Mouse (Mus musculus): ENCODE measurements around the gene Il27ra. TPM values are rescaled to one million over a fixed set of nuclear protein-coding genes. Genes with fewer than 3 reads are reported as not detected.

Gene Il27ra
- polyA plus RNA-seq, 1 experiment from 2014 or later = 1.2 TPM

GRCm38 (mm10) chr8:84021096-84021495, 21.3 kb downstream of the Il27ra start, which contains the start of gene Palm3:
TSS of gene Palm3 (plus strand) at chr8:84021471.
- peak within 1 kb of the TSS; percentile 59 for H3K9ac ChIP-seq (ENCODE audit: low read depth, low read length)
- peak within 1 kb of the TSS; percentile 53 for H3K4me2 ChIP-seq (ENCODE audit: low read length)
- H3K27ac ChIP-seq = peak within 1 kb of the TSS; percentile 90
- no peaks in the 10 kb centered on the region for H3K27me3 ChIP-seq (ENCODE audit: insufficient read depth, low read length)
- ATAC-seq (replicated peaks; ENCODE audit: low FRiP score, low read depth) (peak; percentile 89), DNase-seq (ENCODE audit: low spot score) (peak; percentile 71)
- H3K9me3 ChIP-seq (replicated peaks; ENCODE audit: low read length) = no peaks in the 10 kb centered on the region
- 4% methylated on average over 18 of the region's 18 CpGs for WGBS
- peak within 1 kb of the TSS; percentile 24 for H3K4me3 ChIP-seq (replicated peaks; ENCODE audit: low read depth, low read length)
- peak; percentile 43 for TF ChIP-seq CTCF (IDR thresholded peaks at IDR 0.05; ENCODE audit: low read depth)
- H3K4me1 ChIP-seq (replicated peaks; ENCODE audit: insufficient read depth, low read length) = peaks cover 29% of the 10 kb centered on the region
- no peaks in the 10 kb centered on the region for H3K36me3 ChIP-seq (ENCODE audit: insufficient read depth, low read length)

- Histone ChIP-seq H3K9ac (ENCODE audit: low read depth, low read length) (no peak overlapping the region), H3K4me3 (replicated peaks; ENCODE audit: low read depth, low read length) (no peak overlapping the region), H3K27me3 (ENCODE audit: insufficient read depth, low read length) (no peaks in the 10 kb centered on the region), H3K27ac (no peak overlapping the region), H3K4me2 (ENCODE audit: low read length) (no peak overlapping the region), H3K36me3 (ENCODE audit: insufficient read depth, low read length) (no peaks in the 10 kb centered on the region), H3K4me1 (replicated peaks; ENCODE audit: insufficient read depth, low read length) (peaks cover 25% of the 10 kb centered on the region), H3K9me3 (replicated peaks; ENCODE audit: low read length) (no peaks in the 10 kb centered on the region)
- DNase-seq (ENCODE audit: low spot score) (no peak), ATAC-seq (replicated peaks; ENCODE audit: low FRiP score, low read depth) (no peak)
- 74% methylated on average over 9 of the region's 9 CpGs for WGBS
- no peak for TF ChIP-seq CTCF (IDR thresholded peaks at IDR 0.05; ENCODE audit: low read depth)
These were observed 22.7 kb downstream of the Il27ra start for GRCm38 (mm10) chr8:84019738-84020137.

- ATAC-seq (replicated peaks; ENCODE audit: low FRiP score, low read depth) (no peak), DNase-seq (ENCODE audit: low spot score) (no peak)
- H3K9me3 ChIP-seq (replicated peaks; ENCODE audit: low read length) = no peaks in the 10 kb centered on the region
- peaks cover 16% of the 10 kb centered on the region for H3K27me3 ChIP-seq (ENCODE audit: insufficient read depth, low read length)
- no peak overlapping the region for H3K9ac ChIP-seq (ENCODE audit: low read depth, low read length)
- no peak overlapping the region for H3K4me2 ChIP-seq (ENCODE audit: low read length)
- peaks cover 18% of the 10 kb centered on the region for H3K4me1 ChIP-seq (replicated peaks; ENCODE audit: insufficient read depth, low read length)
- H3K36me3 ChIP-seq (ENCODE audit: insufficient read depth, low read length) = no peaks in the 10 kb centered on the region
- H3K27ac ChIP-seq = no peak overlapping the region
- 97% methylated on average over 5 of the region's 5 CpGs for WGBS
- no peak overlapping the region for H3K4me3 ChIP-seq (replicated peaks; ENCODE audit: low read depth, low read length)
- TF ChIP-seq CTCF (IDR thresholded peaks at IDR 0.05; ENCODE audit: low read depth) = 0 out of 2 replicates have a peak, but pooled peaks have one; percentile 10
These were observed 26.6 kb downstream of the Il27ra start for GRCm38 (mm10) chr8:84015833-84016232.

- peak overlapping the region; percentile 51 for H3K9ac ChIP-seq (ENCODE audit: low read depth, low read length)
- peaks cover 24% of the 10 kb centered on the region for H3K27me3 ChIP-seq (ENCODE audit: insufficient read depth, low read length)
- ATAC-seq (replicated peaks; ENCODE audit: low FRiP score, low read depth) = peak; percentile 58
- H3K4me1 ChIP-seq (replicated peaks; ENCODE audit: insufficient read depth, low read length) = peaks cover 24% of the 10 kb centered on the region
- no peak for TF ChIP-seq CTCF (IDR thresholded peaks at IDR 0.05; ENCODE audit: low read depth)
- DNase-seq (ENCODE audit: low spot score) = no peak
- no peak overlapping the region for H3K27ac ChIP-seq
- H3K4me3 ChIP-seq (replicated peaks; ENCODE audit: low read depth, low read length) = peak overlapping the region; percentile 10
- WGBS = 10% methylated on average over 35 of the region's 35 CpGs
- no peaks in the 10 kb centered on the region for H3K36me3 ChIP-seq (ENCODE audit: insufficient read depth, low read length)
- no peaks in the 10 kb centered on the region for H3K9me3 ChIP-seq (replicated peaks; ENCODE audit: low read length)
- peak overlapping the region; percentile 97 for H3K4me2 ChIP-seq (ENCODE audit: low read length)
These were observed 29.8 kb downstream of the Il27ra start for GRCm38 (mm10) chr8:84012499-84013165.

GRCm38 (mm10) chr8:84011705-84012498, 30.5 kb downstream of the Il27ra start, which contains the start of gene 2210011C24Rik:
TSS of gene 2210011C24Rik (minus strand) at chr8:84012171.
- peaks cover 24% of the 10 kb centered on the region for H3K27me3 ChIP-seq (ENCODE audit: insufficient read depth, low read length)
- H3K36me3 ChIP-seq (ENCODE audit: insufficient read depth, low read length) = no peaks in the 10 kb centered on the region
- H3K9ac ChIP-seq (ENCODE audit: low read depth, low read length) = peak within 1 kb of the TSS; percentile 57
- ATAC-seq (replicated peaks; ENCODE audit: low FRiP score, low read depth) (peak; percentile 73), DNase-seq (ENCODE audit: low spot score) (no peak)
- H3K27ac ChIP-seq = peak within 1 kb of the TSS; percentile 50; the same call in 1 of the 2 replicates
- TF ChIP-seq CTCF (IDR thresholded peaks at IDR 0.05; ENCODE audit: low read depth) = no peak
- H3K4me3 ChIP-seq (replicated peaks; ENCODE audit: low read depth, low read length) = peak within 1 kb of the TSS; percentile 47
- under 1% methylated on average over 45 of the region's 45 CpGs for WGBS
- H3K4me1 ChIP-seq (replicated peaks; ENCODE audit: insufficient read depth, low read length) = peaks cover 24% of the 10 kb centered on the region
- H3K9me3 ChIP-seq (replicated peaks; ENCODE audit: low read length) = no peaks in the 10 kb centered on the region
- peak within 1 kb of the TSS; percentile 97 for H3K4me2 ChIP-seq (ENCODE audit: low read length)

Data from kidney, postnatal 0 days (tissue).